Mouse (Mus musculus) liver, embryonic 16.5 days (tissue): ENCODE data around the gene Pak3. TPM values are rescaled to one million over a fixed set of nuclear protein-coding genes. Genes with fewer than 3 reads are reported as not detected.

Experiments used
- ATAC-seq: fragments of 200-750 bp; cut with Nextera tagmentation; 2 replicates; pipeline ENCODE4 v1.8.0; 2017; ENCODE audit warnings: low read depth, mild to moderate bottlenecking, moderate number of reproducible peaks, moderate library complexity
- H3K27ac ChIP-seq: fragments of 300-500 bp; sonication (generic); 2 replicates; pipeline ENCODE4 v1.5.1; 2014; ENCODE audit warnings: mild to moderate bottlenecking, low read length
- H3K27me3 ChIP-seq: fragments of 300-500 bp; sonication (generic); 2 replicates; pipeline ENCODE4 v1.6.1; 2014; ENCODE audit warnings: low read depth, low read length, mixed read lengths; ENCODE audit not compliant: control insufficient read depth, insufficient read depth
- H3K36me3 ChIP-seq: fragments of 300-500 bp; sonication (generic); 2 replicates; pipeline ENCODE4 v1.6.1; 2014; ENCODE audit warnings: mild to moderate bottlenecking; ENCODE audit not compliant: control insufficient read depth, insufficient read depth
- H3K4me1 ChIP-seq: fragments of 300-500 bp; sonication (generic); 2 replicates; pipeline ENCODE4 v1.6.1; 2014; ENCODE audit warnings: low read depth, low read length, mixed read lengths; ENCODE audit not compliant: control insufficient read depth
- H3K4me2 ChIP-seq: fragments of 300-500 bp; sonication (generic); 2 replicates; pipeline ENCODE4 v1.6.1; 2014; ENCODE audit warnings: low read depth, low read length, mixed read lengths
- H3K4me3 ChIP-seq: fragments of 300-500 bp; sonication (generic); 2 replicates; pipeline ENCODE4 v1.5.1; 2014; ENCODE audit warnings: low read depth, mild to moderate bottlenecking, low read length
- H3K9ac ChIP-seq: fragments of 300-500 bp; sonication (generic); 2 replicates; pipeline ENCODE4 v1.6.1; 2014; ENCODE audit warnings: low read depth, low read length
- H3K9me3 ChIP-seq: fragments of 300-500 bp; sonication (generic); replicated peaks from 2 replicates; pipeline ENCODE4 v1.6.1; 2016; ENCODE audit warnings: low read length; ENCODE audit not compliant: control insufficient read depth
- WGBS: fragments of 180-500 bp; shearing (Covaris S2); extraction: QIAGEN DNeasy Blood & Tissue Kit; methylation state at CpG from one replicate; pipeline ENCODE4 v1.1.7; 2014; ENCODE audit not compliant: insufficient replicate concordance; 5-methylcytosine and 5-hydroxymethylcytosine counted together
- polyA plus RNA-seq: library from polyadenylated mRNA; unstranded; fragments of >200 nt; fragmentation: Nextera tagmentation; extraction: Ambion mirVana; gene quantifications from 2 replicates; pipeline ENCODE4 v1.2.1, GENCODE M21; 2015

Pak3 gene
- polyA plus RNA-seq, 1 experiment from 2014 or later = 0.27 TPM

DNA sequence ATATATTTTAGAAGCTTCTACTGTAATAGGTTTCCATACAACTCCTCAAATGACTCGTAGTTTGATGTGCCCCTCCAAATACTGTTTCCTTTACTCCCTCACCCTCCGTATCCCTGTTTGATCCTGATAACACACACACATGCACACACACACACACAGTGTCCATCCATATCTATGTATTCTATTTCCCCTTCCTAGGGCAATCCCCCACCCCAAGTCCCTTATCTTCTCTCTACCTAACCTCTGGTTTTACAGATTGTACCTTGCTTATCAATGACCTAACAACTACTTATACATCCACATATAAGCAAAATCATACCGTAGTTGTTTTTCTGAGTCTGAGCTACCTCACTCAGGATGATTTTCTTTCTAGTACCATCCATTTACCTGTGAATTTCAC lies 207.0 kb downstream of the Pak3 start:
- Histone ChIP-seq H3K4me3 (no peak overlapping the region), H3K36me3 (no peaks in the 10 kb centered on the region), H3K4me1 (no peaks in the 10 kb centered on the region), H3K9ac (no peak overlapping the region), H3K27ac (no peak overlapping the region), H3K4me2 (no peak overlapping the region), H3K27me3 (no peaks in the 10 kb centered on the region), H3K9me3 (no peaks in the 10 kb centered on the region)
- WGBS = 48% methylated on average over 3 of the region's 3 CpGs
- no peak for ATAC-seq

DNA sequence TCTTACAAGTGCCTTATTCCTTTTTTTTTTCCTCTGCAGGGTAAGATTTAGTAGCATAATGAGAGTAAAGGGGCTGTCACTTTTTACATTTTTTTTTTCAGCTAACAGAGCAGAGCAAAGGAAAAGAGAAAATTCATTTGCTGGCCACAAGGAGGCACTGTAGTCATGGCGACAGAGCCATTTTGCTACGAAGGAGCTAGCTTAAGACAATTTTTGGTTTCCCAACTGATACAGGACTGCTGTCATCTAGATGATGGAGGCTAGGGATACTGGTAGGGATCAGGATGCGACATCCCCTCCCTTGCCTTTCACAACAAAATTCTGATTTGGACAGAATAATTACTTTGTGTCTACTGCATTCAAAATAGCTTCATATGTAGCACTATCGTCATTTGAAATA lies 217.6 kb downstream of the Pak3 start:
- no peaks in the 10 kb centered on the region for H3K36me3 ChIP-seq
- ATAC-seq = no peak
- no peaks in the 10 kb centered on the region for H3K27me3 ChIP-seq
- no peak overlapping the region for H3K9ac ChIP-seq
- H3K4me3 ChIP-seq = no peak overlapping the region
- no peaks in the 10 kb centered on the region for H3K4me1 ChIP-seq
- H3K27ac ChIP-seq = no peak overlapping the region
- H3K9me3 ChIP-seq = no peaks in the 10 kb centered on the region
- 36% methylated on average over 4 of the region's 4 CpGs for WGBS
- H3K4me2 ChIP-seq = no peak overlapping the region

DNA sequence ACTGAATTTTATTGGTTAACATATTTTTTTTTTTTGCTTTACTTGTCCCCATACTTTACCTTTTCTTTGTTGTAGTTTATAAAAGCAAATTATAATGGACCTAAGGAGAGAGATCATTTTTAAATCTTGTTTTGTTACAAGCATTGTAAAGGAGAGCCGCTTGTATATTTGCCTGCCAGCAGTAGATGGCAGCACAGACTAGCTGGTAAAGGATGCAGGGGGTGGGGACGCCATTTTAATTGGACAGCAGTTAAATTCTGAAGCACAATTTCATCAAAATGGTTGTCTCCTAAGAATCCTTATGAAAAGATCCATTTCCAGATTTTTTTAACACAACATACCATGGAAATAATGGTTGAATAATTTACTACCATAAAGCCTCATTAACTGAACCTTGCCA lies 220.8 kb downstream of the Pak3 start:
- WGBS = 11% methylated on average over 2 of the region's 2 CpGs
- Histone ChIP-seq H3K27me3 (no peaks in the 10 kb centered on the region), H3K4me1 (no peaks in the 10 kb centered on the region), H3K4me3 (no peak overlapping the region), H3K9me3 (no peaks in the 10 kb centered on the region), H3K4me2 (no peak overlapping the region), H3K27ac (no peak overlapping the region), H3K36me3 (no peaks in the 10 kb centered on the region), H3K9ac (no peak overlapping the region)
- ATAC-seq = no peak

DNA sequence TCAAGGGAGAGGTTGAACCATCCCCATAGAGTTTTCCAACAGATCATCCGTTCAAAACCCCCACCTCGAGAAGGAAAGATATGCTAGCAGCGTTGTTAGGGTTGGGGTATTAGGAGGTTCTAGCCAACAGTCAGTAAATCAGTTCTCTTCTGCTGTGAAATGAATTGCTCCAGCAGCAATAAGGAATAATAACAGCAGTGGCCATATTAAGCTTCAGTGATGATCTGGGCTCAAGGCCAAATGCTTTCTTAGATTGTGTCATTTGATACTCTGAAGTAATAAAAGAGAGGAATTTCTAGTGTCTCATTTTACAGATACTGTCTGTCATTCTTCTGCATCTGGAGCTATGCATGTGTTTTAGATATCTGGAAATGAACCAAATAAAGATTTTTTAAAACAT lies 244.2 kb downstream of the Pak3 start:
- Histone ChIP-seq H3K9me3 (no peaks in the 10 kb centered on the region), H3K27me3 (no peaks in the 10 kb centered on the region), H3K9ac (no peak overlapping the region), H3K4me2 (no peak overlapping the region), H3K4me1 (no peaks in the 10 kb centered on the region), H3K36me3 (no peaks in the 10 kb centered on the region), H3K27ac (no peak overlapping the region), H3K4me3 (no peak overlapping the region)
- 64% methylated on average over 3 of the region's 3 CpGs for WGBS
- no peak for ATAC-seq

DNA sequence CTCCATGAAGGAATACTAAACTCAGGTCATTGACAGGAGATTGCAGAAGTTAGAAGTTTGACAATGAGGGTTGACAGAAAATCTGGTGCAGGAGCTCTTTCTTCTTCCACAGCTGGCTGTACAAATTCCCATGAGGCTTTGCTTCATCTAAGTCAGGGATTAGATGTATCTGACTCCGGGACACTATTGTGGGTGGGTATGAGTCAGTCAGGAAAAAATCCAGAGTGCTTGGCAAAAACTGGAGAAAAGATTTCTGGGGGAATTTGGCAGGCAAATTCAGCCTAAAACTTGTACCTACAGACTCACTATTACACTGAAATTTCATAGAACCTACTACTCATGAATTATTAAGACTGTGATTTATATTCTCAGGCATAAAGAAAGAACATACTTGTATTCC lies 297.6 kb downstream of the Pak3 start:
- no peak for ATAC-seq
- no peaks in the 10 kb centered on the region for H3K9me3 ChIP-seq
- no peaks in the 10 kb centered on the region for H3K4me1 ChIP-seq
- WGBS = 48% methylated on average over 1 of the region's 1 CpGs
- no peaks in the 10 kb centered on the region for H3K36me3 ChIP-seq
- H3K4me3 ChIP-seq = no peak overlapping the region
- H3K27ac ChIP-seq = no peak overlapping the region
- H3K4me2 ChIP-seq = no peak overlapping the region
- H3K9ac ChIP-seq = no peak overlapping the region
- no peaks in the 10 kb centered on the region for H3K27me3 ChIP-seq

DNA sequence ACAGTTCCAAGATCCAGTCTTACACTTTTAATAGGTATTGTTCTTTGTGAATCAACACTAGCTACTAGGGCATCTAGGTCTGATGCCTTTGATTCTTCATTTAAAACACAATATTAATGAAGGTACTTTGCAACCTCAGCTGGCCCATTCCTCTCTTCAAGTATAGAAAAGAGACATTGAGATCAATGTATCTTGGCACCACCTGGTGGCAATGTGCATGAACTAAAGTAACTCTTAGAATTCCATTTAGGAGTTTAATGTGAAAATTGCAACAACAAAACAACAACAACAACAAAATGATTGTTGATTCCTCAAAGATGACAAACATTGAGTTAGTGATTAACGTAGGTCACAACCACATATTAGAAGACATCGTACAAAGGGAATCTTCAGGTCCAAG lies 300.6 kb downstream of the Pak3 start:
- Histone ChIP-seq H3K4me1 (no peaks in the 10 kb centered on the region), H3K36me3 (no peaks in the 10 kb centered on the region), H3K4me3 (no peak overlapping the region), H3K9me3 (no peaks in the 10 kb centered on the region), H3K27ac (no peak overlapping the region), H3K9ac (no peak overlapping the region), H3K4me2 (no peak overlapping the region), H3K27me3 (no peaks in the 10 kb centered on the region)
- no peak for ATAC-seq
- WGBS = 64% methylated on average over 2 of the region's 2 CpGs

DNA sequence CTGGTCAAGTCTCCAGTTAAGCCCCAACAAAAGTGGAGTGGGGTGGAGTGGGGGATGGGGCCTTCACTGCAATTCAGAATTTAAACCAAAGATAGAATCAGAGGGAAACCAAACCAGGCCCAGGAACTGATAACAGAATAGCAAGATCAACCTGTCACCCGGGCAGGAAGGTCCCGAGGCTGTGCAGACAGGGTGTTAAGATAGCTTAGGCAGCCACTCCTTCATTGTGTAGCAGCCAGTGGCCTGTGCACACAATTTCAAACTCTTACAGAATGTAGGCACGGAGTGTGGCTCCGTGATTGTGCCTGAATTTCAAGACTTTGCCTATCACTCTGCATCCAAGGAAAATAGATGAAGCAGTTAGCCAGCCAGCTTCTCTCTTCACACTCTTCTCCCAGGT lies 308.1 kb downstream of the Pak3 start:
- no peak for ATAC-seq
- Histone ChIP-seq H3K36me3 (no peaks in the 10 kb centered on the region), H3K4me3 (no peak overlapping the region), H3K4me1 (no peaks in the 10 kb centered on the region), H3K4me2 (no peak overlapping the region), H3K27ac (no peak overlapping the region), H3K9ac (no peak overlapping the region), H3K9me3 (no peaks in the 10 kb centered on the region), H3K27me3 (no peaks in the 10 kb centered on the region)
- 33% methylated on average over 4 of the region's 4 CpGs for WGBS

DNA sequence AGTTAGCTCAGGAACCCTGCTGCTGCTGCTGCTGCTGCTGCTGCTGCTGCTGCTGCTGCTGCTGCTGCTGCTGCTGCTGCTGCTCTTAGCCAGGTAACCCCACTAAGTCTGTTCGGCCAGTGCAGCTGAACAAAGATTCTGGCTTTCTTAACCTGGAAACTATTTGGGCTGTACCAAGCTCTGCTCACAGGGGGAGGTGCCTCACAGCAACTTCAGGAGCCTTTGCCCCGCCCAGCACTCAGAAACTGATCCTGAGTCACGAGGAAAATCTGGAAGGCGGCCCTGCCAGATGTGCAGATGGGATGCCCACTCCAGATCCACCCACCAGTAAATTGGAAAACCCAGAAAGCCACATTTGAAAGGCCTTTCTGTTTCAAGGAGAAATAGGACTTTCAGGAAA lies 308.8 kb downstream of the Pak3 start, which contains the start of gene Capn6:
Gene Capn6, minus strand, starts transcription at position 203 of the 400 bp plus-strand sequence.
- Histone ChIP-seq H3K9me3 (no peaks in the 10 kb centered on the region), H3K4me1 (no peaks in the 10 kb centered on the region), H3K4me2 (no peak within 1 kb of the TSS), H3K9ac (no peak within 1 kb of the TSS), H3K4me3 (no peak within 1 kb of the TSS), H3K27ac (no peak within 1 kb of the TSS), H3K27me3 (no peaks in the 10 kb centered on the region), H3K36me3 (no peaks in the 10 kb centered on the region)
- ATAC-seq = no peak
- 43% methylated on average over 4 of the region's 4 CpGs for WGBS

DNA sequence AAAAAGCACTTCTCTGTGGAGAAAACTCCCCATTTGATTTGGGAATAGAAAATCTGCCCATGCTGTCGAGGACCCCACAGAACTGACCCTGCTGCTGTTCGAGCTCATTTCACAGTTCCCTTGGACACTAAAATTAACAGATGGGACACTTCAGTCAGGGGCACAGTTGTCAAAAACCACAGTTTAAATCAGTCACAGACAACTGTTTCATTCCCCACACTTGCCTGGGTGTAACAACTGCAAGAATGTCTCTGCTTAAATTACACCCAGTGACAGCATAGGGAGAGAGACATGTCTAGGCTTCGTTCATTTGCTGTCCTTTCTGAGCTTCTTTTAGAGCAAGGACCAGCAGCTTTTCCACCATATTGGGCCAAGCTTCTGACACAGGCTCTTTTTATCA lies 328.2 kb downstream of the Pak3 start:
- H3K36me3 ChIP-seq = no peaks in the 10 kb centered on the region
- WGBS = 58% methylated on average over 3 of the region's 3 CpGs
- no peaks in the 10 kb centered on the region; the same call in 1 of the 2 replicates for H3K27me3 ChIP-seq
- ATAC-seq = no peak
- no peak overlapping the region for H3K4me3 ChIP-seq
- no peak overlapping the region for H3K4me2 ChIP-seq
- H3K4me1 ChIP-seq = no peaks in the 10 kb centered on the region
- no peak overlapping the region for H3K9ac ChIP-seq
- no peak overlapping the region for H3K27ac ChIP-seq
- no peaks in the 10 kb centered on the region for H3K9me3 ChIP-seq
